Mouse (Mus musculus) brown adipose tissue, adult 24 weeks (tissue): ENCODE measurements around the gene Tor1aip2. TPM values are rescaled to one million over a fixed set of nuclear protein-coding genes. Genes with fewer than 3 reads are reported as not detected.

Source experiments
- H3K27ac ChIP-seq: fragments of 200-500 bp; replicated peaks from 2 replicates; pipeline ENCODE4 v1.5.1; 2012; ENCODE audit warnings: low read depth, mild to moderate bottlenecking, low read length
- H3K4me1 ChIP-seq: fragments of 200-500 bp; 2 replicates; pipeline ENCODE4 v1.6.1; 2012; ENCODE audit warnings: low read length, mixed read lengths; ENCODE audit not compliant: control insufficient read depth, insufficient read depth, insufficient read length
- H3K4me3 ChIP-seq: fragments of 200-500 bp; 2 replicates; pipeline ENCODE4 v1.5.1; 2012; ENCODE audit warnings: low read depth, mild to moderate bottlenecking, low read length, moderate library complexity; ENCODE audit not compliant: insufficient read depth
- polyA plus RNA-seq: library from polyadenylated mRNA; stranded (reverse); fragments of >200 nt; gene quantifications from 2 replicates; pipeline ENCODE4 v1.2.4, GENCODE M21; 2012; ENCODE audit not compliant: missing spikeins, insufficient read depth, insufficient read length

Gene Tor1aip2
- polyA plus RNA-seq, 1 experiment: 61.1 TPM

DNA sequence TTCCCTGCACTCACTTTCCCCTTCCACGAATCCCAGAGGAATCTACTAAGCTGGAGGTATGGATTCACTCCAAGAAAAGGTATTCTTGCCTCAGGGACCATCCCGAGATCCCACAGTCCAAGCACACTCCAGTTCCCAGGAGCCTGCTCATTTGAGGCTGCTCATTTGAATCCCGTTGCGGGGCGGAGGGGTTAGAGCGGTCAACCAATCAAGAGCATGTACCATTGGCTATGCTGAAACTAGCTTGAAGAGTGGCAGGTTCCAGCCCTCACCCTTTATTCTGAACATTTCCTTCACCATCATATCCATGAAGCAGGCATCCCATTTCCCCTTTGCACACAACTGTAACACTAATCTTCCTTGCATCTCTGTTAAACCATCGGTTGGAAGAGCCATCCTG lies 76.9 kb downstream of the Tor1aip2 start:
- no peak overlapping the region for H3K4me3 ChIP-seq
- H3K27ac ChIP-seq: no peak overlapping the region
- no peaks in the 10 kb centered on the region for H3K4me1 ChIP-seq

DNA sequence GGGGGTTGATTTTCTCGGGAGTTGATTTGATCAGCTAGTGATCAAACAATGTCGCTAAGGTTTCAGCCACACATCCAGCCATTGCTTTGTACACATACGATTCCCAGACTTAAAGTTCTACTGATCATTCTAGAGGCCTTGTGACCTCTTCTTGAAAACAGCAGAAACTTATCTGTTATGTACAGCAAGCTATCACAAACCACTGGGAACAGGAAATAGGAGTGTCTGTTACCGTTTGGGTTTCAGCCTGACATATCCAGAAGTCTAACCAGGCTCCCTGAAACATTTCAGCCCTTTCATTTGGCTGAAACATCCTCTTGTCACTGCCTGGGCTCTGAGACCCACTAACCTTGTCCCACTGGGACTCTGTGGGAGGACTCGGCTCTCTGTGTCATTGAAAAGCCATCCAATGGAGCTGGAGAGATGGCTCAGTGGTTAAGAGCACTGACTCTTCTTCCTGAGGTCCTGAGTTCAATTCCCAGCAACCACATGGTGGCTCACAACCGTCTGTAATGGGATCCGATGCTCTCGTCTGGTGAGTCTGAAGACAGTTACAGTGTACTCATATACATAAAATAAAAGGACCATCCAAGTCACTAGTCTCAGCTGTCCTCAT lies 78.8 kb downstream of the Tor1aip2 start:
- no peaks in the 10 kb centered on the region for H3K4me1 ChIP-seq
- H3K4me3 ChIP-seq: no peak overlapping the region
- no peak overlapping the region for H3K27ac ChIP-seq

DNA sequence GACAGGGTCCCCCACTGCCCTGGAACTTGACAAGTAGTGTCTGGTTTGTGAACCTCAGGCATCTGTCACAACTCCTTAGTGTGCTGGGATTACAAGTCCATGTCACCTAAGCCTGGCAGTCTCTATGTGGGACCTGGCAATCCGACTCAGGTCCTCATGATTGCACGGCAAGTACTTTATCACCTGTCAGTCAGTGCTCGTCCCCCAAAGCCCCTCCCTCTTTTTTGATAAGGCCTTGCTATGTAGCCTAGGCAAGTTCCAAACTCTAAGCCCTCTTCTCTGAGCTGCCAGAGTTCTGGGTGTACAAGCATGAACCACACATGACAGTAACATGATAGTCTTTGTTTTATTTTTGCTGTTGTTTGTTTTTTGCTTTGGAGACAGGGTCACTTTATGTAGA lies 81.6 kb downstream of the Tor1aip2 start:
- H3K4me3 ChIP-seq: no peak overlapping the region
- no peak overlapping the region for H3K27ac ChIP-seq
- H3K4me1 ChIP-seq: no peaks in the 10 kb centered on the region

Other genes with a start within 250 kb of the Tor1aip2 start
- 8.3 and 9.9 TPM in 2 replicates for gene Qsox1, start 222.5 kb upstream of the Tor1aip2 start, polyA plus RNA-seq
- 7.3 and 11.2 TPM in 2 replicates for gene Cep350, start 62.1 kb upstream of the Tor1aip2 start, polyA plus RNA-seq
- 52.9 and 65.1 TPM in 2 replicates for gene Tor1aip1, start 1.1 kb downstream of the Tor1aip2 start, polyA plus RNA-seq
- gene Fam163a, start 169.6 kb downstream of the Tor1aip2 start, polyA plus RNA-seq: not detected in 2 replicates